Mouse (Mus musculus): ENCODE measurements around the gene Nub1.
"Not testable (repeated sequence)": the region's sequence is repeated elsewhere in the genome, so short reads cannot be mapped to it uniquely, and the experiment has no call there.

Gene Nub1

DNA sequence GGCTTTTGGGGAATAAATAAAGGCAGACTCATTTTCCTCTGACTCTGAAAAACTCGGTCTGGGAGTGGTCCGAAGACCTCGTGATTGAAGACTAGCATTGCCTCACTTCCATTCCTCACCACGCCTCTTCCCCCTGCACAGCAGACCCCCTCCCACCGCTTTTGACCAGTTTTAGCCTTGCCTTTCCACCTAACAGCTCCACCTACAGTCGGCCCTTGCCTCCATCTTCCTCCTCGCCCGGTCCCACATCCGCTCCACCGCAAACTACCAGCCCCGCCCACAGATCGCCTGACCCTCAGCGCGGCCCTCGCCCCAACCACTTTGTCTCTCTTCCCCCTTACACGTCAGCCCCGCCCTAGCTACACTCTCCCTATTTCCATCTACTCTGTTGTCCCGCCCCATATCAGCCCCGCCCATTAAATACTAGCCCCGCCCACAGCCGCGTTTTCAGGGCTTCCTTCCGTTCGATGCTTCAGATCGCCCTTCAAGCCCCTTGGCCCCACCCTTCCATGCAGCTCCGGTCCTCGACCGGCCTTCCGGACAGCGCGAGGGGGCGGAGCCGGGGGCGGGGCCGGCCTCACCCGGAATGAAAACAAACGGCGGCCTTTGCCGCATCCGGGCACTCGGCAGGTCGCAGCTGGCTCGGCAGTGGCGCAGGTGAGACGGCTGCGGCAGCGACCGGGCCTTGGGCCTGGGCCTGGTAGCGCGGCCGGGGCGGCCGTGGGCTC is at the start of gene Nub1:
Nub1 (plus strand) TSS at position 167 of the 728 bp plus-strand sequence.
- DNase-seq (ENCODE audit: low read depth, low spot score): peak; percentile 97

DNA sequence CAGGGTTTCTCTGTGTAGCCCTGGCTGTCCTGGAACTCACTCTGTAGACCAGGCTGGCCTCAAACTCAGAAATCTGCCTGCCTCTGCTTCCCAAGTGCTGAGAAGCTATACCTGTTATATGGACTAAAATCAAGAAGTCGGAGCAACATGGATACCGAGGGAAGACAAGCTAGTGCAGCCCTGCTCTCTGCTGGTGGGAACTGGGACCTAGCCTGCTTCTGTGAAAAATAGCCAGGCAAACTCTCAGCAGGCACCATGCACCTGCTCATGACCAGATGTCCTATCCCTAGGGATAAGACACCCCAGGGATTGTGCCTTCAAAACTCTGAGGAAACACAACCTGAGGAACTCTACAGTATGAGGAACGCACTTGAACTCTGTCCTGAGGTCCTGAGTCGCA is 48.3 kb upstream of the Nub1 start:
- no peak for DNase-seq (ENCODE audit: low read depth, low spot score)

GRCm38 (mm10) chr5:24638131-24638530 is 47.2 kb upstream of the Nub1 start:
- DNase-seq (ENCODE audit: low read depth, low spot score): no peak

- peak; percentile 52 for DNase-seq (ENCODE audit: low read depth, low spot score)
Observed at GRCm38 (mm10) chr5:24639081-24639480, 46.3 kb upstream of the Nub1 start.

- no peak for DNase-seq (ENCODE audit: low read depth, low spot score)
Observed at GRCm38 (mm10) chr5:24645454-24645853, 39.9 kb upstream of the Nub1 start.

- no peak for DNase-seq (ENCODE audit: low read depth, low spot score)
Observed at GRCm38 (mm10) chr5:24649231-24649630, 36.1 kb upstream of the Nub1 start.

- no peak for DNase-seq (ENCODE audit: low read depth, low spot score)
Observed at GRCm38 (mm10) chr5:24649701-24650100, 35.6 kb upstream of the Nub1 start.

GRCm38 (mm10) chr5:24651356-24651755 is 34.0 kb upstream of the Nub1 start:
- DNase-seq (ENCODE audit: low read depth, low spot score): no peak

DNA sequence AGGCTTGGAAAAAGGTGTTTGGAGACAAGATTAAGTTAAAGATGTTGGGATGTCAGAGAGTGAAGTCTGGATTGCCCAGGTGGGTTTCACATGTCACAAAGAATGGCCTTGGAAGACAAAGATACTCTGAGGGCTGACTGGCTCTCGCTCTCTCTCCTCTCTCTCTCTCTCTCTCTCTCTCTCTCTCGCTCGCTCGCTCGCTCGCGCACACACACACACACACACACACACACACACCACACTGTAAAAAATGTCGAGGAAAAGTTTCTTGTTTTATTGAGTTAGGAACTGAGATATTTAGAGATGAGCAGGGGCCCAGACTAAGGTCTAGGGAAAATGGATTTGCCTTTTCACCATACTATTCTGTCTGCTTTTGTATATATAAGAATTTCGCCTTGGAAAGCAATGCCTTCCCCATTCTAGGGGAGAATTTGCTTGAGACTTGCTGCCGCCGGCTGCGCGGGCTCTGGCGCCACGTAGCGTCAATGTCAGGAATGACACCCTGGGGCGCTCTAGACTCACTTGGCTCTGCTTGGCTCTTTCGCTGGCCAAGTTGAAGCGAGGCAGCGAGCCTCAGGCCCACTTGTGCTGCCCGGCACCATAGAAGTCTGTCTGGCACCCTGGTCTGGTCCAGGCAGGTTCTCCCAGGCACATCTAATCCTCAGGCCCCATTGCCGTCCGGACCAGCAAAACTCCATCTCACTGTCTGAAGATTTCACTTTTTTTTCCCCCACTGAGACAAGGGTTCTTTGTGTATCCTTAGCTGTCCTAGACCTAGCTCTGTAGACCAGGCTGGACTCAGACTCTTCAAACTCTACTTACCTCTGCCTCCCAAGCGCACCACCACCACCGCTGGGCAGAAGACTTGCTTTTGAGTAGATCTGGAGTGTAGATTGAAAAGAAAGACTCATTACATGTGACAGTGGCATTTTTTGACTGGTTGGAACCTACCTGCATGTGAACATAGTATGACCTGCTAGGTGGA is 33.3 kb upstream of the Nub1 start:
- peak; percentile 61 for DNase-seq (ENCODE audit: low read depth, low spot score)

GRCm38 (mm10) chr5:24652780-24653179 is 32.6 kb upstream of the Nub1 start:
- no peak for DNase-seq (ENCODE audit: low read depth, low spot score)

DNA sequence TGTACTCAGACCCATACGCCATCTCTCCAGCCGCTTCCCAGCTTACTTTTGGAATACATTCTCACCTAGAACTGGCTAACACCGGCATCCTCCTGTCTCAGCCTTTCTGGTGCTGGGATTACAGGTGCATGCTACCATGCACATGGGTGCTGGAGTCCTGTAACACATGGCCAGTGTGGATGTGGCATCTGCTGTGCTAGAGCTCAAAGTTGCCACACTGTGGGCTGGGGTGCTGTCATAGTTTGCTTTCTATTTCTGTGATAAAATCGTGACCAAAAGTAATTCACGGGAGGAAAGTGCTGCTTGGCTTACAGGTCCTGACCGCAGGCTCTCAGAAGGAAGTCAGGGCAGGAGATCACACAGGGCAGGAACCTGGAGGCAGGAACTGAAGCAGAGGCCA is 30.8 kb upstream of the Nub1 start:
- DNase-seq (ENCODE audit: low read depth, low spot score): no peak

DNA sequence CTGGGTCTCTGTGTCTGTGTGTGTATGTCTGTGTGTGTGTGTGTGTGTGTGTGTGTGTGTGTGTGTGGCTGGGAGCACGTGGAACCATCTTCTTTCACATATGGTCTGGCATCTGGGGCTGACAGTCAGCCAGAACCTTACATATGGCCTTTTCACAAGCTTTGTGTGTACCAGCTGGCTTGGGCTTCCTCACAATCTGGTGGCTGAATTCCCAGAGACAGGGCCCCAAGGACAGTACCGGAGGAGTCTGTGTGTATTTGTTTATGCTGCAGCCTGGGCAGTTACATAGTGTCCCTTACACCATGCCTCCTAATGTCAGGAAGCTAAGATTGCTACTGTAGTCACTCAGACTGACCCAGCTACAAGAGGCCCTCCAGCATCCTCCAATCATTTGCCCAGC is 28.2 kb upstream of the Nub1 start:
- peak; percentile 46 for DNase-seq (ENCODE audit: low read depth, low spot score)

DNA sequence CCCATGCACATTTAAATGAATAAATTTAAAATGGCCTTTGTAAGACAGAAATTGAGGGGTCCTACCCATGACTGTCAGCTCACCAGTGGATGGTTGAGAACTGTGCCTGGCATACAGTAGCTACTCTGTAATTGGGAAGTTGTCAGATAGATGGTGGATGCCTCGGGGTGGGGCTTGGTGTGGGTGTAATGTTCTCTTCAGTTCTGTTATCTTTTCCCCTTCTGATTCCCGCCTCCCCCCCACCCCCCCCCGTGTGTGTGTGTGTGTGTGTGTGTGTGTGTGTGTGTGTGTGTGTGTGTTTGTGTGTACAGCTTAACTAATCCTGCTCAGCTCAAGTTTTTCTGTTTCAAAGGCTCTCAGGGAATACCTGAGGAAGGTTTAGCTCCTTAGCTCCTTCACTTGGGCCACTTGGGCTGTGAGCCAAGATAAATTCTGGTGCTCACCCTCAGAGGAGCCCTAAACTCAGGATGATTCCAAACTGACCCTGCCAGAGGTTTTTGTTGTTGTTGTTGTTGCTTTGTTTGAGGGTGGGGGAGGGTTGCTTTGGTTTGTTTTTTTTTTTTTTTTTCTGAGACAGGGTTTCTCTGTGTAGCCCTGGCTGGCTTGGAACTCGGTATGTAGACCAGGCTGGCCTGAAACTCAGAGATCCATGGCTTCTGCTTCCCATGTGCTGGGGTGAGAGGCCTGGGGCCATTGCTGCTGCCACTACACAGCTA is 25.5 kb upstream of the Nub1 start:
- DNase-seq (ENCODE audit: low read depth, low spot score): no peak

DNA sequence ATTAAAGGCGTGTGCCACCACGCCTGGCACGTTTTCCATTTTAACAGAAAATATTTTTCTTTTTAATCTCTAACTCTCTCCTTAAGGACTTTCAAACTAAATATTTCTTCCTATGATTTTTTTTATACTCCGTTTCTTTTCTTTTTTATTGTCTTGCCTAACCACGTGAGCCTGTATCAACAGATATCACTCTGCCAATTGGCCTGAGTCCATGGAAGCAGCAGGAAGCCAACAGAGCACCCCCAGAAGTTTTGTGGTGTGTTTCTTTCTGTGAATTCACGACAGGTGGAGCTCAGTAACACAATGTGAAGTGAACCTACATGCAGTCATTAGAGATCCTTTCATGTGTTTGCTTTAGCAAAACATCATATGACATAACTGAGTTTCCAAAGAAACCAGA is 23.9 kb upstream of the Nub1 start:
- no peak for DNase-seq (ENCODE audit: low read depth, low spot score)

GRCm38 (mm10) chr5:24674238-24674637 is 11.1 kb upstream of the Nub1 start:
- DNase-seq (ENCODE audit: low read depth, low spot score): no peak

- no peak for DNase-seq (ENCODE audit: low read depth, low spot score)
Observed at GRCm38 (mm10) chr5:24681436-24681835, 3.9 kb upstream of the Nub1 start.

GRCm38 (mm10) chr5:24684578-24685365 is 560 bp upstream of the Nub1 start:
- DNase-seq (ENCODE audit: low read depth, low spot score): peak; percentile 14

DNA sequence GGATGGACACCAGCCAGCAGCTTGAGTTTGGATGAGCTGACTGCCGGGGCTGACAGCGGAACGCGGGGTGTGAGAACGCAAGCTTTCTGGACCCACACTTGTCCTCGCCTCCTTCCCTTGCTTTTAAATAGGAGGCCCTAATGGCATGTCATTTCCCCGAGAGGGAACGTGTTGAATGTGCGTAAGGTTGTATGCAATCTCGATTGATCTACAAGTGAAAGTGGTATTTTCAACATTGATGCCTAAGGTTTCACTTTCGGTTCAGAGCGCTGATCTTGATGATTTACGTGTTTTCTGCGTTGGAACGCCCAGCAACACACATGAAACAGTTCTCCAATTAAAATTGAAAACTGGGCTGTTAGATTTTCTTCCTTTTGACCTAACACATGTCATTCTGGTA is 844 bp downstream of the Nub1 start:
- peak; percentile 18 for DNase-seq (ENCODE audit: low read depth, low spot score)

- DNase-seq (ENCODE audit: low read depth, low spot score): not testable (repeated sequence)
Observed at GRCm38 (mm10) chr5:24686671-24687420, 1.5 kb downstream of the Nub1 start.

DNA sequence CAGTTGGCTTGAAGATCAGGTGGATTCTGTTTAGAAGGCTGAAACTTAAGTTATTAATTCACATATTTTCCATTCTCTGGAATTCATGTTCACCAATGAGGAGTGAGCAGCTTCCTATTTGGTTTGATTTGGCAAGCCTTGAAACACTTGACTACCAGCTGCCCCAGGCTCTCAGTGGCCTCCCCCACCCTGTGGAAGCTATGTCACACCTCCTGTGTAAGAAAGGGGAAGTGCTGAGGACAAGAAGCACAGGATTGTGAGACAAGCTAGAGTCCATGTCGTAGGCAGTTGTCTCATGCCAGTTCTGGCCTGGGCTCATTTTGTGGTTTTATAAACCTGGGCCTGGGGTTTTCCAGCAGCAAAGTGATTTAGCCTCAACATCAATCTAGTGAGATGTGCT is 2.4 kb downstream of the Nub1 start:
- no peak for DNase-seq (ENCODE audit: low read depth, low spot score)
